Comparison of ENCODE assay signal across 9 mouse cellular contexts in genomic region chr1:34602363-34602762, GRCm38 (mm10). TPM values are rescaled to one million over a fixed set of nuclear protein-coding genes. Genes with fewer than 3 reads are reported as not detected.
DNase-seq lines count a peak whose midpoint lies in the region; ATAC-seq and TF ChIP-seq lines count a peak whose summit lies in the region.
"Had no signal": no experiment of that assay in that cellular context is flagged by ENCODE, and none has a peak within 500 bp of the region (broad histone marks: within the 10 kb centered on the region; RNA-seq: fewer than 3 reads in every experiment).

No protein-coding gene starts in this region.

- H3K4me3 ChIP-seq in MEL (ENCODE audit: control insufficient read depth in 1 of 2, insufficient read depth in 1 of 2, low read depth in 2 of 2, low read length in 2 of 2): no peak overlapping the region
- H3K4me3 ChIP-seq in bone marrow, adult 2 months (replicated peaks; ENCODE audit: control insufficient read depth, low read depth, low read length): no peak overlapping the region
- H3K4me3 ChIP-seq in embryonic facial prominence, embryonic 11.5 days (ENCODE audit: low read depth, low read length): no peak overlapping the region
- no peak overlapping the region for H3K4me3 ChIP-seq in heart, embryonic 11.5 days (ENCODE audit: low read depth, low read length)
- H3K4me3 ChIP-seq in lung, postnatal 0 days (ENCODE audit: low read depth, low read length): no peak overlapping the region
- H3K4me3 ChIP-seq: limb, embryonic 13.5 days had no signal

- no peaks in the 10 kb centered on the region for H3K9me3 ChIP-seq in MEL (replicated peaks; ENCODE audit: insufficient read depth, low read length)
- H3K9me3 ChIP-seq in embryonic facial prominence, embryonic 11.5 days (replicated peaks; ENCODE audit: control insufficient read depth, low read length): no peaks in the 10 kb centered on the region
- H3K9me3 ChIP-seq in heart, embryonic 11.5 days (replicated peaks; ENCODE audit: control insufficient read depth, low read length): no peaks in the 10 kb centered on the region
- no peaks in the 10 kb centered on the region for H3K9me3 ChIP-seq in lung, postnatal 0 days (ENCODE audit: low read length)
- H3K9me3 ChIP-seq: limb, embryonic 13.5 days had no signal

- 18% methylated on average over 8 of the region's 8 CpGs for WGBS in bone marrow, adult 2 months
- 20% methylated on average over 8 of the region's 8 CpGs for WGBS in embryonic facial prominence, embryonic 11.5 days
- 10% methylated on average over 8 of the region's 8 CpGs for whole genome bisulfite sequencing in heart, embryonic 11.5 days (ENCODE audit: insufficient replicate concordance)
- WGBS in lung, postnatal 0 days: 9% methylated on average over 8 of the region's 8 CpGs

- peak; percentile 67 for TF ChIP-seq RAD21 in MEL (IDR thresholded peaks at IDR 0.05; ENCODE audit: low read depth, low read length)

- TF ChIP-seq CTCF in MEL (IDR thresholded peaks at IDR 0.05 in 2 of 3, conservative IDR thresholded peaks at IDR 0.05 in 1 of 3; ENCODE audit: control insufficient read depth in 1 of 3, insufficient read depth in 1 of 3, low read depth in 2 of 3, low read length in 3 of 3, poor library complexity in 1 of 3, severe bottlenecking in 1 of 3): peak; percentile 60 to 86 (median 75)
- TF ChIP-seq CTCF in bone marrow, adult 2 months (IDR thresholded peaks at IDR 0.05; ENCODE audit: control insufficient read depth, insufficient read depth, low read length): peak; percentile 97
- peak; percentile 95 for TF ChIP-seq CTCF in lung, postnatal 0 days (IDR thresholded peaks at IDR 0.05)

- DNase-seq in MEL (ENCODE audit: low read depth, low spot score): peak; percentile 75
- DNase-seq in embryonic facial prominence, embryonic 11.5 days (ENCODE audit: low spot score): peak; percentile 90
- peak; percentile 54 to 78 for DNase-seq in kidney, postnatal 25 days
- peak; percentile 78 for DNase-seq in lung, postnatal 0 days (ENCODE audit: low spot score)
- DNase-seq in retina, embryonic 14.5 days (ENCODE audit: low spot score): peak; percentile 97
- peak; percentile 35 to 47 for DNase-seq in urinary bladder, postnatal 36 days (ENCODE audit: low spot score in 2 of 2)

- no peaks in the 10 kb centered on the region for H3K36me3 ChIP-seq in MEL (ENCODE audit: control insufficient read depth in 1 of 2, insufficient read depth in 2 of 2, low read length in 2 of 2)
- H3K36me3 ChIP-seq in embryonic facial prominence, embryonic 11.5 days (replicated peaks; ENCODE audit: control insufficient read depth, insufficient read depth, low read depth, low read length): no peaks in the 10 kb centered on the region
- no peaks in the 10 kb centered on the region for H3K36me3 ChIP-seq in heart, embryonic 11.5 days (ENCODE audit: control insufficient read depth, insufficient read depth, low read length)
- no peaks in the 10 kb centered on the region for H3K36me3 ChIP-seq in lung, postnatal 0 days (ENCODE audit: insufficient read depth, low read length)
- H3K36me3 ChIP-seq: limb, embryonic 13.5 days had no signal

- no peak for TF ChIP-seq POLR2A in MEL (IDR thresholded peaks at IDR 0.05; ENCODE audit: control insufficient read depth in 1 of 2, insufficient read depth in 1 of 2, low read depth in 1 of 2, low read length in 2 of 2, poor library complexity in 1 of 2)
- no peak for TF ChIP-seq POLR2A in bone marrow, adult 2 months (IDR thresholded peaks at IDR 0.05; ENCODE audit: borderline replicate concordance, control insufficient read depth, low read depth, low read length)

- no peak overlapping the region for H3K9ac ChIP-seq in MEL (ENCODE audit: control insufficient read depth, low read depth, low read length, poor library complexity, severe bottlenecking)
- H3K9ac ChIP-seq in embryonic facial prominence, embryonic 11.5 days (replicated peaks; ENCODE audit: low read length): no peak overlapping the region
- no peak overlapping the region for H3K9ac ChIP-seq in heart, embryonic 11.5 days (ENCODE audit: low read depth, low read length)
- no peak overlapping the region for H3K9ac ChIP-seq in lung, postnatal 0 days (replicated peaks; ENCODE audit: low read depth)
- H3K9ac ChIP-seq: limb, embryonic 13.5 days had no signal

- H3K27me3 ChIP-seq in MEL (ENCODE audit: control insufficient read depth in 1 of 2, insufficient read depth in 2 of 2, low read length in 2 of 2): no peaks in the 10 kb centered on the region
- H3K27me3 ChIP-seq in embryonic facial prominence, embryonic 11.5 days (ENCODE audit: control insufficient read depth, insufficient read depth, low read length): no peaks in the 10 kb centered on the region
- H3K27me3 ChIP-seq in heart, embryonic 11.5 days (ENCODE audit: control insufficient read depth, insufficient read depth, low read length): no peaks in the 10 kb centered on the region
- H3K27me3 ChIP-seq in lung, postnatal 0 days (replicated peaks; ENCODE audit: insufficient read depth, low read length): no peaks in the 10 kb centered on the region
- H3K27me3 ChIP-seq: limb, embryonic 13.5 days had no signal

- no peaks in the 10 kb centered on the region for H3K79me2 ChIP-seq in MEL (ENCODE audit: control insufficient read depth, insufficient read depth, low read length, poor library complexity)

- 0 out of 2 replicates have a peak, but pooled peaks have one; percentile 59 for ATAC-seq in embryonic facial prominence, embryonic 11.5 days (replicated peaks; ENCODE audit: insufficient number of reproducible peaks, low FRiP score, low TSS enrichment, low read depth)
- ATAC-seq in heart, embryonic 11.5 days (replicated peaks; ENCODE audit: insufficient number of reproducible peaks, low FRiP score, low TSS enrichment): 0 out of 2 replicates have a peak, but pooled peaks have one; percentile 26
- ATAC-seq in lung, postnatal 0 days: peak; percentile 62

- H3K4me2 ChIP-seq in embryonic facial prominence, embryonic 11.5 days (ENCODE audit: low read depth, low read length): no peak overlapping the region
- H3K4me2 ChIP-seq in heart, embryonic 11.5 days: no peak overlapping the region
- H3K4me2 ChIP-seq in lung, postnatal 0 days (replicated peaks; ENCODE audit: low read depth, low read length): no peak overlapping the region
- H3K4me2 ChIP-seq: limb, embryonic 13.5 days had no signal

- no peak for TF ChIP-seq EP300 in MEL (IDR thresholded peaks at IDR 0.05; ENCODE audit: low read depth in 1 of 2, low read length in 2 of 2)
- no peak for TF ChIP-seq EP300 in lung, postnatal 0 days (IDR thresholded peaks at IDR 0.05)

- no peaks in the 10 kb centered on the region for H3K4me1 ChIP-seq in MEL (ENCODE audit: control insufficient read depth in 1 of 2, insufficient read depth in 2 of 2, low read length in 2 of 2)
- no peaks in the 10 kb centered on the region for H3K4me1 ChIP-seq in bone marrow, adult 2 months (ENCODE audit: control insufficient read depth, insufficient read depth, low read length)
- no peaks in the 10 kb centered on the region for H3K4me1 ChIP-seq in embryonic facial prominence, embryonic 11.5 days (ENCODE audit: control insufficient read depth, insufficient read depth, low read length)
- no peaks in the 10 kb centered on the region for H3K4me1 ChIP-seq in heart, embryonic 11.5 days (ENCODE audit: control insufficient read depth, insufficient read depth, low read length)
- H3K4me1 ChIP-seq in lung, postnatal 0 days (ENCODE audit: insufficient read depth, low read depth, low read length): no peaks in the 10 kb centered on the region
- H3K4me1 ChIP-seq: limb, embryonic 13.5 days had no signal

- no peak overlapping the region for H3K27ac ChIP-seq in MEL (ENCODE audit: control insufficient read depth, low read depth, low read length)
- no peak overlapping the region for H3K27ac ChIP-seq in bone marrow, adult 2 months (ENCODE audit: control insufficient read depth, insufficient read depth, low read depth, low read length, poor library complexity)
- no peak overlapping the region for H3K27ac ChIP-seq in embryonic facial prominence, embryonic 11.5 days (replicated peaks; ENCODE audit: low read depth, low read length)
- H3K27ac ChIP-seq in heart, embryonic 11.5 days (ENCODE audit: low read depth, low read length): no peak overlapping the region
- no peak overlapping the region for H3K27ac ChIP-seq in lung, postnatal 0 days (ENCODE audit: low read length)
- H3K27ac ChIP-seq: limb, embryonic 13.5 days had no signal

TF ChIP-seq in MEL, 35 proteins besides CTCF, POLR2A, EP300 and RAD21:
- TF ChIP-seq POLR2AphosphoS5 (IDR thresholded peaks at IDR 0.05; ENCODE audit: borderline replicate concordance, low read depth, low read length) (no peak), ZC3H11A (IDR thresholded peaks at IDR 0.05; ENCODE audit: low read depth, low read length) (peak; percentile 74), SMC3 (IDR thresholded peaks at IDR 0.05; ENCODE audit: low read depth, low read length) (peak; percentile 82), GATA1 (IDR thresholded peaks at IDR 0.05; ENCODE audit: low read depth, low read length) (no peak), MYB (IDR thresholded peaks at IDR 0.05; ENCODE audit: low read depth, low read length) (no peak)

RNA-seq across cellular contexts. Expression of gene Amer3, which starts 22.9 kb away (rescaled TPM):
- total RNA-seq in MEL (2012; rRNA removed): not detected in 2 replicates
- not detected for polyA plus RNA-seq in MEL (2012; ENCODE audit: insufficient read depth in 1 of 2, insufficient read length in 2 of 2, low read depth in 1 of 2, low replicate concordance in 2 of 2, missing spikeins in 1 of 2)
- not detected in 2 replicates for polyA plus RNA-seq in bone marrow, adult 2 months (2011; ENCODE audit: insufficient read depth, insufficient read length, low replicate concordance, missing spikeins)
- polyA plus RNA-seq in embryonic facial prominence, embryonic 11.5 days (2014; fragmentation: Nextera tagmentation; extraction: Ambion mirVana): 0.48 and 0.93 TPM in 2 replicates
- polyA plus RNA-seq in heart, embryonic 11.5 days (2014; fragmentation: Nextera tagmentation; extraction: Ambion mirVana): 0.06 TPM in 1 of 2 replicates, not detected in the other
- not detected in 2 replicates for polyA plus RNA-seq in lung, postnatal 0 days (2015; fragmentation: Nextera tagmentation; extraction: Ambion mirVana)

RNA-seq across cellular contexts. Expression of gene Prss40, which starts 41.6 kb away (rescaled TPM):
- not detected in 2 replicates for total RNA-seq in MEL (2012; rRNA removed)
- not detected for polyA plus RNA-seq in MEL (2012; ENCODE audit: insufficient read depth in 1 of 2, insufficient read length in 2 of 2, low read depth in 1 of 2, low replicate concordance in 2 of 2, missing spikeins in 1 of 2)
- polyA plus RNA-seq in bone marrow, adult 2 months (2011; ENCODE audit: insufficient read depth, insufficient read length, low replicate concordance, missing spikeins): not detected in 2 replicates
- polyA plus RNA-seq in embryonic facial prominence, embryonic 11.5 days (2014; fragmentation: Nextera tagmentation; extraction: Ambion mirVana): not detected in 2 replicates
- polyA plus RNA-seq in heart, embryonic 11.5 days (2014; fragmentation: Nextera tagmentation; extraction: Ambion mirVana): not detected in 2 replicates
- not detected in 2 replicates for polyA plus RNA-seq in lung, postnatal 0 days (2015; fragmentation: Nextera tagmentation; extraction: Ambion mirVana)

Comparison
In these comparisons a context has a peak if more than half of its experiments do, and no peak if none do; other contexts are left out.
1. DNase-seq: peak in every context shown above with its lines; median percentile 97 in retina, embryonic 14.5 days; 90 in embryonic facial prominence, embryonic 11.5 days; 78 in lung, postnatal 0 days; 75 in MEL; 66 in kidney, postnatal 25 days; 41 in urinary bladder, postnatal 36 days.